8 mouse cellular contexts compared by ENCODE assay signal in the genomic region with DNA sequence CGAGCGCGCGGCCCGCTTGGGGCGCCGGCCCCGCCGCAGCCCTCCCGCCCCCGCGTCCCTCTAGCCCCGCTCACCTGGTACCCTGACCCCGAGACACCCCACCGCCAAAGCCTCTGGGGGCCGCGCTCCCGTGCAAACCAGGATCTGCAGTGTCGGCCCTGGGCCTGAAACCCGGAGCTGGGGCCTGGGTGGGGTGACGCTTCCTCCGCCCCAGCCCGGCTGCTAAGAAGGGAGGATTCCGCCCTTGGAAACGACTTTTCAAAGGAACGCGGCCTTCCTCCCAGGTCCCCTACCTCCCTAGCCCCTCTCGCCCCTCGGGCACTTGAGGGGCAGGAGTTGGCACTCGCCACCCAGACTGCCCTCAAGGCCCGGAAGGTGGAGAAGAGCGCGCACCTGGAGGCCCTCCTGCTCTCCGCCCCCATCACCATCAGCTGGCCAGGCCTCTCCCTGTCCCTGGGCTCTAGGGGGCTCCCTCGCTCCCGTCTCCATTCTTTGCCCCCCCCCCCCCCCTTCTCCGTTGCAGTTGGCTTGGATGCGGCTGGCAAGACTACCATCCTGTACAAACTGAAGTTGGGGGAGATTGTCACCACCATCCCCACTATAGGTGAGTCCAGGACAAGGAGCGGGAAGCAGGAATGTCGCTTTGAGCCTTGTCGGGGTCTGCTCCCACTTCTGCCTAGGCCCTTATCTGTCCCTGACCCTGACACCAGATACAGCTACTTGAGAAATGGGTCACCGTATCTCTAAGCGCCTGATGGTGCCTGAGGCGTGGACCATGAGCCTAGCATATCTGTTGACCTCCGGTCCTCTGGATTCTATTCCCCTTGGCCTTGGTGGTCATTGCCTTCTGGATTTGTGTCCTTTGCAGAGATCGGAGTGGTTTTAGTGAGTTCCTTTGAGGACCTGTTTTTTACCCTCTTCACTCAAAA. TPM values are rescaled to one million over a fixed set of nuclear protein-coding genes. Genes with fewer than 3 reads are reported as not detected.
A peak's percentile ranks its signal among the peaks of the same experiment; 100 is the strongest.
DNase-seq lines count a peak whose midpoint lies in the region; ATAC-seq and TF ChIP-seq lines count a peak whose summit lies in the region.

No protein-coding gene starts in this region.

- peak; percentile 34; the same call in 1 of the 2 replicates for TF ChIP-seq CTCF in heart, adult 2 months (IDR thresholded peaks at IDR 0.05)

- H3K27me3 ChIP-seq in heart, adult 2 months (ENCODE audit: control insufficient read depth, insufficient read depth, low read length), result no peaks in the 10 kb centered on the region
- no peaks in the 10 kb centered on the region for H3K27me3 ChIP-seq in liver, embryonic 11.5 days (replicated peaks; ENCODE audit: control insufficient read depth, insufficient read depth, low read length)
- H3K27me3 ChIP-seq in myocyte (ENCODE audit: control insufficient read depth, insufficient read depth, insufficient read length), result no peaks in the 10 kb centered on the region
- H3K27me3 ChIP-seq in stomach, embryonic 15.5 days (replicated peaks), result no peaks in the 10 kb centered on the region

- H3K4me2 ChIP-seq in liver, embryonic 11.5 days, result peak overlapping the region; percentile 75
- peak overlapping the region; percentile 72 for H3K4me2 ChIP-seq in myocyte (ENCODE audit: low read depth)
- H3K4me2 ChIP-seq in stomach, embryonic 15.5 days, result peak overlapping the region; percentile 62

- WGBS in heart, adult 2 months, result 5% methylated on average over 35 of the region's 46 CpGs
- 4% methylated on average over 46 of the region's 46 CpGs for WGBS in liver, embryonic 11.5 days
- 8% methylated on average over 46 of the region's 46 CpGs for WGBS in stomach, embryonic 15.5 days

- ATAC-seq in liver, embryonic 11.5 days (replicated peaks; ENCODE audit: low FRiP score), result peak; percentile 75
- peak; percentile 28; the same call in 1 of the 2 replicates for ATAC-seq in stomach, embryonic 15.5 days (ENCODE audit: insufficient read depth, low FRiP score, low read depth)

- no peak for TF ChIP-seq EP300 in heart, adult 2 months (IDR thresholded peaks at IDR 0.05; ENCODE audit: insufficient read depth, low read depth, low read length)

- peaks cover 18% of the 10 kb centered on the region for H3K4me1 ChIP-seq in heart, adult 2 months (ENCODE audit: control insufficient read depth, insufficient read depth, low read length)
- peaks cover 26% of the 10 kb centered on the region for H3K4me1 ChIP-seq in liver, embryonic 11.5 days (replicated peaks; ENCODE audit: control insufficient read depth, insufficient read depth, low read length)
- peaks cover 22% of the 10 kb centered on the region for H3K4me1 ChIP-seq in stomach, embryonic 15.5 days

- peak overlapping the region; percentile 93 for H3K27ac ChIP-seq in heart, adult 2 months
- peak overlapping the region; percentile 83 for H3K27ac ChIP-seq in liver, embryonic 11.5 days (ENCODE audit: low read depth, low read length)
- peak overlapping the region; percentile 81 for H3K27ac ChIP-seq in stomach, embryonic 15.5 days

- intact Hi-C loops in heart, adult 2 months (cut with DNase I), result loop anchor here (5.0 kb wide), 3 partner anchors 38 to 408 kb away; a partner anchor contains a TSS

- peaks cover 5% of the 10 kb centered on the region for H3K79me2 ChIP-seq in heart, adult 2 months (replicated peaks; ENCODE audit: control insufficient read depth, insufficient read depth, low read length)
- H3K79me2 ChIP-seq in myocyte (ENCODE audit: control insufficient read depth, insufficient read depth), result peaks cover 29% of the 10 kb centered on the region

- DNase-seq in heart, adult 18-20 months, result peak; percentile 61 to 70
- no peak for DNase-seq in heart, adult 11 months
- peak; percentile 29 for DNase-seq in embryo, embryonic 11.5 days (ENCODE audit: low read depth, low spot score)
- peak; percentile 73 to 75 for DNase-seq in heart, adult 2 months
- DNase-seq in kidney, adult 8-10 months, result peak; percentile 51 to 53
- DNase-seq in liver, embryonic 11.5 days (ENCODE audit: low spot score), result peak; percentile 71

- peaks cover 3% of the 10 kb centered on the region; the same call in 1 of the 2 replicates for H3K36me3 ChIP-seq in heart, adult 2 months (ENCODE audit: control insufficient read depth, insufficient read depth, low read length)
- peaks cover 15% of the 10 kb centered on the region for H3K36me3 ChIP-seq in liver, embryonic 11.5 days (ENCODE audit: control insufficient read depth, insufficient read depth, low read length)
- H3K36me3 ChIP-seq in myocyte (ENCODE audit: control insufficient read depth, insufficient read depth), result no peaks in the 10 kb centered on the region
- H3K36me3 ChIP-seq in stomach, embryonic 15.5 days, result peaks cover 9% of the 10 kb centered on the region

- no peaks in the 10 kb centered on the region for H3K9me3 ChIP-seq in liver, embryonic 11.5 days (ENCODE audit: control insufficient read depth, low read length)
- no peaks in the 10 kb centered on the region for H3K9me3 ChIP-seq in stomach, embryonic 15.5 days

- H3ac ChIP-seq in myocyte (ENCODE audit: control insufficient read depth, insufficient read length), result peak overlapping the region; percentile 55

- peak overlapping the region; percentile 86 for H3K4me3 ChIP-seq in heart, adult 2 months
- H3K4me3 ChIP-seq in liver, embryonic 11.5 days (ENCODE audit: low read depth, low read length), result peak overlapping the region; percentile 95
- H3K4me3 ChIP-seq in myocyte, result peak overlapping the region; percentile 82
- H3K4me3 ChIP-seq in stomach, embryonic 15.5 days (replicated peaks), result peak overlapping the region; percentile 95

- no peak for TF ChIP-seq POLR2A in heart, adult 2 months (IDR thresholded peaks at IDR 0.05; ENCODE audit: insufficient read depth, low read depth, low read length)
- TF ChIP-seq POLR2A in myocyte (IDR thresholded peaks at IDR 0.05; ENCODE audit: insufficient read length, low read depth), result peak; percentile 18

- peak overlapping the region; percentile 84 for H3K9ac ChIP-seq in heart, adult 2 months (ENCODE audit: low read depth, low read length)
- peak overlapping the region; percentile 92 for H3K9ac ChIP-seq in liver, embryonic 11.5 days (ENCODE audit: low read depth, low read length)
- peak overlapping the region; percentile 99 for H3K9ac ChIP-seq in stomach, embryonic 15.5 days

TF ChIP-seq in myocyte, 11 proteins besides CTCF, POLR2A, EP300 and RAD21:
- TF ChIP-seq TCF3 (IDR thresholded peaks at IDR 0.05; ENCODE audit: insufficient read length, low read depth), result no peak
- TF ChIP-seq REST (IDR thresholded peaks at IDR 0.05; ENCODE audit: insufficient read depth, insufficient read length), result no peak
- no peak for TF ChIP-seq TCF12 (IDR thresholded peaks at IDR 0.05; ENCODE audit: insufficient read depth, poor library complexity, severe bottlenecking)
- TF ChIP-seq MYOD1 (IDR thresholded peaks at IDR 0.05; ENCODE audit: control insufficient read depth in 1 of 3, insufficient read length in 2 of 3, low read depth in 2 of 3), result peak in 1 of 3 experiments; percentile 1
- no peak for TF ChIP-seq USF1 (IDR thresholded peaks at IDR 0.05; ENCODE audit: low read depth)
- TF ChIP-seq E2F4 (IDR thresholded peaks at IDR 0.05; ENCODE audit: insufficient read depth), result no peak
- peak; percentile 16 for TF ChIP-seq POLR2AphosphoS2 (IDR thresholded peaks at IDR 0.05; ENCODE audit: insufficient read length, low read depth)
- no peak for TF ChIP-seq SRF (IDR thresholded peaks at IDR 0.05; ENCODE audit: control insufficient read depth, insufficient read length, low read depth)
- peak in 1 of 3 experiments; percentile 25 for TF ChIP-seq MYOG (IDR thresholded peaks at IDR 0.05; ENCODE audit: control insufficient read depth in 1 of 3, insufficient read depth in 1 of 3, insufficient read length in 2 of 3, low read depth in 2 of 3)
- TF ChIP-seq MAX (IDR thresholded peaks at IDR 0.05; ENCODE audit: low read depth), result no peak
- TF ChIP-seq CEBPB (IDR thresholded peaks at IDR 0.05; ENCODE audit: insufficient read depth, poor library complexity, severe bottlenecking), result no peak

RNA-seq across cellular contexts. Expression of a gene that starts 0.7 kb away (rescaled TPM):
- total RNA-seq in heart, adult 18-20 months (2021), result 100 to 1,000 TPM; 143 to 170 TPM
- 100 to 1,000 TPM; 150 to 162 TPM for total RNA-seq in heart, adult 2 months (2021)
- 239 and 248 TPM in 2 replicates for polyA plus RNA-seq in heart, adult 2 months (2012; rRNA removed)
- polyA plus RNA-seq in liver, embryonic 11.5 days (2014; fragmentation: Nextera tagmentation; extraction: Ambion mirVana), result 348 and 356 TPM in 2 replicates
- 209 TPM for polyA plus RNA-seq in myocyte (2012; fragmentation: generic; extraction: Trizol)
- 296 and 340 TPM in 2 replicates for polyA plus RNA-seq in stomach, embryonic 15.5 days (2015; fragmentation: Nextera tagmentation; extraction: Ambion mirVana)

RNA-seq across cellular contexts. Expression of a gene that starts 3.6 kb away (rescaled TPM):
- total RNA-seq in heart, adult 18-20 months (2021), result not detected
- total RNA-seq in heart, adult 2 months (2021), result not detected
- polyA plus RNA-seq in heart, adult 2 months (2012; rRNA removed), result 0.20 TPM in 1 of 2 replicates, not detected in the other
- polyA plus RNA-seq in liver, embryonic 11.5 days (2014; fragmentation: Nextera tagmentation; extraction: Ambion mirVana), result 0.33 and 0.55 TPM in 2 replicates
- not detected for polyA plus RNA-seq in myocyte (2012; fragmentation: generic; extraction: Trizol)
- polyA plus RNA-seq in stomach, embryonic 15.5 days (2015; fragmentation: Nextera tagmentation; extraction: Ambion mirVana), result not detected in 2 replicates

RNA-seq across cellular contexts. Expression of a gene that starts 4.2 kb away (rescaled TPM):
- 1 to 10 TPM; 8.6 to 9.4 TPM for total RNA-seq in heart, adult 18-20 months (2021)
- 1 to 10 TPM; 8.4 to 9.8 TPM for total RNA-seq in heart, adult 2 months (2021)
- 3.2 and 3.6 TPM in 2 replicates for polyA plus RNA-seq in heart, adult 2 months (2012; rRNA removed)
- polyA plus RNA-seq in liver, embryonic 11.5 days (2014; fragmentation: Nextera tagmentation; extraction: Ambion mirVana), result 5.8 and 6.7 TPM in 2 replicates
- polyA plus RNA-seq in myocyte (2012; fragmentation: generic; extraction: Trizol), result 6.7 TPM
- 9.7 and 9.9 TPM in 2 replicates for polyA plus RNA-seq in stomach, embryonic 15.5 days (2015; fragmentation: Nextera tagmentation; extraction: Ambion mirVana)

RNA-seq across cellular contexts. Expression of a gene that starts 25.1 kb away (rescaled TPM):
- not detected for total RNA-seq in heart, adult 18-20 months (2021)
- not detected for total RNA-seq in heart, adult 2 months (2021)
- polyA plus RNA-seq in heart, adult 2 months (2012; rRNA removed), result not detected in 2 replicates
- polyA plus RNA-seq in liver, embryonic 11.5 days (2014; fragmentation: Nextera tagmentation; extraction: Ambion mirVana), result 0.26 TPM in 1 of 2 replicates, not detected in the other
- polyA plus RNA-seq in myocyte (2012; fragmentation: generic; extraction: Trizol), result not detected
- polyA plus RNA-seq in stomach, embryonic 15.5 days (2015; fragmentation: Nextera tagmentation; extraction: Ambion mirVana), result 1.6 and 2.5 TPM in 2 replicates

RNA-seq across cellular contexts. Expression of a gene that starts 26.2 kb away (rescaled TPM):
- total RNA-seq in heart, adult 18-20 months (2021), result 10 to 100 TPM; 10.2 to 14.0 TPM
- total RNA-seq in heart, adult 2 months (2021), result 10 to 100 TPM in 1 of 2 experiments, 1 to 10 TPM in 1; 9.7 to 11.2 TPM
- 1.3 and 1.6 TPM in 2 replicates for polyA plus RNA-seq in heart, adult 2 months (2012; rRNA removed)
- polyA plus RNA-seq in liver, embryonic 11.5 days (2014; fragmentation: Nextera tagmentation; extraction: Ambion mirVana), result 39.5 and 41.2 TPM in 2 replicates
- 2.0 TPM for polyA plus RNA-seq in myocyte (2012; fragmentation: generic; extraction: Trizol)
- 22.6 and 27.6 TPM in 2 replicates for polyA plus RNA-seq in stomach, embryonic 15.5 days (2015; fragmentation: Nextera tagmentation; extraction: Ambion mirVana)
